Mouse (Mus musculus): Measurements from ENCODE around the gene Fgf9. TPM values are rescaled to one million over a fixed set of nuclear protein-coding genes. Genes with fewer than 3 reads are reported as not detected.
A peak's percentile ranks its signal among the peaks of the same experiment; 100 is the strongest.

Gene Fgf9
- polyA plus RNA-seq, 1 experiment from 2014 or later = 16.3 TPM

- Histone ChIP-seq H3K4me1 (replicated peaks; ENCODE audit: insufficient read depth, low read length) (no peaks in the 10 kb centered on the region), H3K36me3 (ENCODE audit: insufficient read depth, low read length) (no peaks in the 10 kb centered on the region), H3K9me3 (replicated peaks; ENCODE audit: low read length) (no peaks in the 10 kb centered on the region), H3K27me3 (ENCODE audit: insufficient read depth, low read length) (no peaks in the 10 kb centered on the region), H3K9ac (ENCODE audit: low read depth, low read length) (no peak overlapping the region), H3K27ac (no peak overlapping the region), H3K4me3 (replicated peaks; ENCODE audit: low read depth, low read length) (no peak overlapping the region), H3K4me2 (ENCODE audit: low read length) (no peak overlapping the region; the same call in 1 of the 2 replicates)
- DNase-seq (ENCODE audit: low spot score) (peak; percentile 16), ATAC-seq (replicated peaks; ENCODE audit: low FRiP score, low read depth) (peak; percentile 43)
- 38% methylated on average over 15 of the region's 15 CpGs for WGBS
- TF ChIP-seq CTCF (IDR thresholded peaks at IDR 0.05; ENCODE audit: low read depth) = no peak
Observed at GRCm38 (mm10) chr14:58153470-58154416, 83.4 kb downstream of the Fgf9 start.

GRCm38 (mm10) chr14:58160624-58161023 lies 90.3 kb downstream of the Fgf9 start:
- 79% methylated on average over 1 of the region's 1 CpGs for WGBS
- H3K27me3 ChIP-seq (ENCODE audit: insufficient read depth, low read length) = no peaks in the 10 kb centered on the region
- no peak overlapping the region for H3K4me3 ChIP-seq (replicated peaks; ENCODE audit: low read depth, low read length)
- H3K4me1 ChIP-seq (replicated peaks; ENCODE audit: insufficient read depth, low read length) = no peaks in the 10 kb centered on the region
- no peak overlapping the region for H3K4me2 ChIP-seq (ENCODE audit: low read length)
- no peaks in the 10 kb centered on the region for H3K36me3 ChIP-seq (ENCODE audit: insufficient read depth, low read length)
- ATAC-seq (replicated peaks; ENCODE audit: low FRiP score, low read depth) (no peak), DNase-seq (ENCODE audit: low spot score) (no peak)
- no peak overlapping the region for H3K9ac ChIP-seq (ENCODE audit: low read depth, low read length)
- TF ChIP-seq CTCF (IDR thresholded peaks at IDR 0.05; ENCODE audit: low read depth) = no peak
- H3K27ac ChIP-seq = no peak overlapping the region
- no peaks in the 10 kb centered on the region for H3K9me3 ChIP-seq (replicated peaks; ENCODE audit: low read length)

Other genes with a start within 250 kb of the Fgf9 start
- gene Ska3, start 244.4 kb upstream of the Fgf9 start, polyA plus RNA-seq (2015; fragmentation: Nextera tagmentation; extraction: Ambion mirVana) = 12.9 and 16.2 TPM in 2 replicates
- 224 and 230 TPM in 2 replicates for gene Mrpl57, start 244.3 kb upstream of the Fgf9 start, polyA plus RNA-seq (2015; fragmentation: Nextera tagmentation; extraction: Ambion mirVana)
- 46.1 and 53.2 TPM in 2 replicates for gene Zdhhc20, start 180.3 kb upstream of the Fgf9 start, polyA plus RNA-seq (2015; fragmentation: Nextera tagmentation; extraction: Ambion mirVana)
- gene Micu2, start 71.3 kb upstream of the Fgf9 start, polyA plus RNA-seq (2015; fragmentation: Nextera tagmentation; extraction: Ambion mirVana) = 84.4 and 87.0 TPM in 2 replicates